Mouse (Mus musculus): Measurements from ENCODE around the gene Dnah7c.
A peak's percentile ranks its signal among the peaks of the same experiment; 100 is the strongest.
"Not testable (repeated sequence)": the region's sequence is repeated elsewhere in the genome, so short reads cannot be mapped to it uniquely, and the experiment has no call there.

The Dnah7c gene

GRCm38 (mm10) chr1:46733405-46734106, 308.2 kb downstream of the Dnah7c start:
- DNase-seq, result not testable (repeated sequence)

- not testable (repeated sequence) for DNase-seq
These were observed 309.1 kb downstream of the Dnah7c start for GRCm38 (mm10) chr1:46734455-46734854.

- DNase-seq, result not testable (repeated sequence)
These were observed 339.2 kb downstream of the Dnah7c start for GRCm38 (mm10) chr1:46764600-46764999.

- not testable (repeated sequence) for DNase-seq
These were observed 343.9 kb downstream of the Dnah7c start for GRCm38 (mm10) chr1:46769318-46769717.

GRCm38 (mm10) chr1:46770077-46770695, 344.8 kb downstream of the Dnah7c start:
- not testable (repeated sequence) for DNase-seq

GRCm38 (mm10) chr1:46782227-46782626, 356.8 kb downstream of the Dnah7c start:
- not testable (repeated sequence) for DNase-seq

- DNase-seq, result no peak
These were observed 379.7 kb downstream of the Dnah7c start for GRCm38 (mm10) chr1:46805074-46805473.

GRCm38 (mm10) chr1:46808630-46809029, 383.2 kb downstream of the Dnah7c start:
- not testable (repeated sequence) for DNase-seq

- DNase-seq, result no peak
These were observed 392.5 kb downstream of the Dnah7c start for GRCm38 (mm10) chr1:46817934-46818333.

GRCm38 (mm10) chr1:46822256-46822972, 397.0 kb downstream of the Dnah7c start:
- no peak for DNase-seq

GRCm38 (mm10) chr1:46830066-46830843, 404.9 kb downstream of the Dnah7c start:
- DNase-seq, result no peak

- no peak for DNase-seq
These were observed 406.5 kb downstream of the Dnah7c start for GRCm38 (mm10) chr1:46831927-46832326.

- no peak for DNase-seq
These were observed 418.0 kb downstream of the Dnah7c start for GRCm38 (mm10) chr1:46843406-46843805.

GRCm38 (mm10) chr1:46844281-46844680, 418.9 kb downstream of the Dnah7c start:
- no peak for DNase-seq

- DNase-seq, result no peak
These were observed 419.8 kb downstream of the Dnah7c start for GRCm38 (mm10) chr1:46845221-46845620.

- DNase-seq, result peak; percentile 69 to 75
These were observed 424.4 kb downstream of the Dnah7c start for GRCm38 (mm10) chr1:46849758-46850157.

GRCm38 (mm10) chr1:46851586-46851985, 426.2 kb downstream of the Dnah7c start:
- DNase-seq, result no peak

- no peak for DNase-seq
These were observed 426.8 kb downstream of the Dnah7c start for GRCm38 (mm10) chr1:46852216-46852599.

- DNase-seq, result peak in 1 of 2 experiments; percentile 65
These were observed 427.3 kb downstream of the Dnah7c start for GRCm38 (mm10) chr1:46852600-46853272.

- DNase-seq, result peak; percentile 93 to 100
These were observed 428.1 kb downstream of the Dnah7c start for GRCm38 (mm10) chr1:46853317-46854035.
